Mouse (Mus musculus) liver, postnatal 0 days (tissue): ENCODE measurements at regions not wholly inside any gene's neighbourhood (a gene's known extent, or its start where the extent isn't known, plus 50 kb on each side); places are given as distances from the start of the nearest gene placed in this dataset.

Experiments used
- ATAC-seq: fragments of 200-750 bp; cut with Nextera tagmentation; 2 replicates; pipeline ENCODE4 v1.8.0; 2017; ENCODE audit warnings: mild to moderate bottlenecking, moderate library complexity
- DNase-seq: peaks from one replicate; pipeline ENCODE4 v3.0.0-alpha.2; 2016
- H3K27ac ChIP-seq: fragments of 300-500 bp; sonication (generic); 2 replicates; pipeline ENCODE4 v1.5.1; 2014; ENCODE audit warnings: antibody characterized with exemption, moderate library complexity, mild to moderate bottlenecking, low read depth
- H3K27me3 ChIP-seq: fragments of 300-500 bp; sonication (generic); 2 replicates; pipeline ENCODE4 v1.6.1; 2014; ENCODE audit warnings: low read length, control low read depth, mixed read lengths; ENCODE audit not compliant: insufficient read depth
- H3K36me3 ChIP-seq: fragments of 300-500 bp; sonication (generic); replicated peaks from 2 replicates; pipeline ENCODE4 v1.6.1; 2014; ENCODE audit warnings: mild to moderate bottlenecking, control low read depth, low read length, moderate library complexity, mixed read lengths; ENCODE audit not compliant: insufficient read depth
- H3K4me1 ChIP-seq: fragments of 300-500 bp; sonication (generic); 2 replicates; pipeline ENCODE4 v1.6.1; 2014; ENCODE audit warnings: antibody characterized with exemption, mild to moderate bottlenecking, control low read depth; ENCODE audit not compliant: insufficient read depth
- H3K4me2 ChIP-seq: fragments of 300-500 bp; sonication (generic); 2 replicates; pipeline ENCODE4 v1.6.1; 2014; ENCODE audit warnings: low read depth, mild to moderate bottlenecking, low read length, moderate library complexity, mixed read lengths
- H3K4me3 ChIP-seq: fragments of 300-500 bp; sonication (generic); 2 replicates; pipeline ENCODE4 v1.5.1; 2014; ENCODE audit warnings: low read depth, low read length
- H3K9ac ChIP-seq: fragments of 300-500 bp; sonication (generic); replicated peaks from 2 replicates; pipeline ENCODE4 v1.6.1; 2014; ENCODE audit warnings: mild to moderate bottlenecking, moderate library complexity
- H3K9me3 ChIP-seq: fragments of 300-500 bp; sonication (generic); 2 replicates; pipeline ENCODE4 v1.6.1; 2016; ENCODE audit warnings: mild to moderate bottlenecking, control low read depth, low read length, mixed read lengths
- CTCF ChIP-seq: sonication (generic); IDR thresholded peaks from 2 replicates; pipeline ENCODE4 v1.5.1; 2016; ENCODE audit warnings: antibody characterized with exemption, low read depth
- EP300 ChIP-seq: IDR thresholded peaks from 2 replicates; pipeline ENCODE4 v1.6.1; 2016; ENCODE audit warnings: antibody characterized with exemption, low read depth, mild to moderate bottlenecking
- WGBS: fragments of 180-500 bp; shearing (Covaris S2); extraction: QIAGEN DNeasy Blood & Tissue Kit; methylation state at CpG from one replicate; pipeline ENCODE4 v1.1.7; 2014; ENCODE audit not compliant: insufficient replicate concordance; 5-methylcytosine and 5-hydroxymethylcytosine counted together

DNA sequence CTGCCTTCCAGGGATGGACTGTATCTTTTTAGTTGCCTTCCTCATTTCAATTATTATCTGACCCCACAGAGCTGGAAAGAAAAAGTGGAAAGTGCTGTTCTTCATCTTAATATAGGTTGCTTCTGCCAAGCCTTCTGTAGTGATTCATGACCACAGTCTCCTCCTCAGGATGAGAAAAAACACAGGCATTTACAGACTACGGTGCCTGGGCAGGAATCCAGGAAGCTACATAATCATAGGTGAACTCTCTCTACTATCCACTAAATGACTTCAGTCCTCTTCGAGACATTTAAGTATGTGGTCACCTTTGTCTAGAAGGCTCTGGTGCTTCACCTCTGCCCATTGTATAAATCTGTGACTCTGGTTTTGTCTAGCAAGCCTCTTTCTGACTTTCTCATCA, 124.9 kb upstream of the Ntf3 start:
- TF ChIP-seq EP300 (no peak), CTCF (no peak)
- H3K4me1 ChIP-seq, result no peaks in the 10 kb centered on the region
- H3K36me3 ChIP-seq, result no peaks in the 10 kb centered on the region
- H3K4me2 ChIP-seq, result no peak overlapping the region
- H3K4me3 ChIP-seq, result no peak overlapping the region
- ATAC-seq, result no peak
- H3K27ac ChIP-seq, result no peak overlapping the region
- 65% methylated on average over 2 of the region's 2 CpGs for WGBS
- no peaks in the 10 kb centered on the region for H3K9me3 ChIP-seq
- no peak overlapping the region for H3K9ac ChIP-seq
- no peak for DNase-seq
- H3K27me3 ChIP-seq, result no peaks in the 10 kb centered on the region

DNA sequence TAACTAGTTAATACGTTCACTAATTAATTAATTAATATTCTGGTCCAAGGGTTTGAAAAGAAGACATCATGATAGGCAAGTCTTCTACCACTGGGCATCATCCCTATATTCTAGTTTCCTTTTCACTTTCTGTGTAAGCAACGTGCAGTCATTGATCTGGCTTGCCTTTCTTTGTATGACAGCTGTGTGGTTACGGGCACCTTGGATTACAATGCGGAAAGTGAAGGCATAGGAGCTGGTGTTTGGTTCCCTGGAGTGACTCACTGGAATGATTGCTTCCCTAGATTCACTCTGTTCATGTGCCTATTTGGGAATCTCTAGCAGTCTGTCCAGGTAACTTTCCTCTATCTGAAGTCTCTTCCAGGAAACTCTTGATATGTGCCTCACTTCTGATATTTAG, 120.5 kb upstream of the Ntf3 start:
- no peaks in the 10 kb centered on the region for H3K36me3 ChIP-seq

DNA sequence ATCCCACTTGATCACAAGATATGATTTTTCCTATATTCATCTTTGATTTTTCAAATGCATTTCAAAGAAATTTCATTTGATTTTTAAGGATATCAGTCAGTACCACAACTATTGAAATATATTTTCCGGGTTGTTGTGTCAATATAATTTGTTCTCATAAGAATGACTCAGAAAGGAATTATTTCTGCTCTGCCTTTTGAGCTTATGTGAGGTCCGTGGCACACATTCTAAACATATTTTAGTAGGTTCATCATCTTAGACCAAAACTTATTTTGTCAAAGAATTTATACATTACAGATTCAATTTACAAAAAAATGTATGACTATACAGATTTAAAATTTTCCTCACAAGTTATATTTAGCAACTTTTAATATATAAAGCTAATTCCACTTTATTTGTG, 119.5 kb upstream of the Ntf3 start:
- ATAC-seq (no peak), DNase-seq (no peak)
- H3K4me3 ChIP-seq, result no peak overlapping the region
- no peaks in the 10 kb centered on the region for H3K9me3 ChIP-seq
- H3K27me3 ChIP-seq, result no peaks in the 10 kb centered on the region
- WGBS, result 65% methylated on average over 2 of the region's 2 CpGs
- no peak overlapping the region for H3K9ac ChIP-seq
- no peaks in the 10 kb centered on the region for H3K4me1 ChIP-seq
- H3K27ac ChIP-seq, result no peak overlapping the region
- no peak overlapping the region for H3K4me2 ChIP-seq
- H3K36me3 ChIP-seq, result no peaks in the 10 kb centered on the region
- TF ChIP-seq EP300, result no peak
- no peak for TF ChIP-seq CTCF

More for the DNA sequence above, 120.5 kb upstream of the Ntf3 start:
- H3K9ac ChIP-seq, result no peak overlapping the region
- ATAC-seq (no peak), DNase-seq (no peak)
- H3K27me3 ChIP-seq, result no peaks in the 10 kb centered on the region
- H3K4me2 ChIP-seq, result no peak overlapping the region
- no peaks in the 10 kb centered on the region for H3K4me1 ChIP-seq
- WGBS, result 67% methylated on average over 4 of the region's 4 CpGs
- H3K4me3 ChIP-seq, result no peak overlapping the region
- no peaks in the 10 kb centered on the region for H3K9me3 ChIP-seq
- no peak overlapping the region for H3K27ac ChIP-seq
- no peak for TF ChIP-seq EP300

DNA sequence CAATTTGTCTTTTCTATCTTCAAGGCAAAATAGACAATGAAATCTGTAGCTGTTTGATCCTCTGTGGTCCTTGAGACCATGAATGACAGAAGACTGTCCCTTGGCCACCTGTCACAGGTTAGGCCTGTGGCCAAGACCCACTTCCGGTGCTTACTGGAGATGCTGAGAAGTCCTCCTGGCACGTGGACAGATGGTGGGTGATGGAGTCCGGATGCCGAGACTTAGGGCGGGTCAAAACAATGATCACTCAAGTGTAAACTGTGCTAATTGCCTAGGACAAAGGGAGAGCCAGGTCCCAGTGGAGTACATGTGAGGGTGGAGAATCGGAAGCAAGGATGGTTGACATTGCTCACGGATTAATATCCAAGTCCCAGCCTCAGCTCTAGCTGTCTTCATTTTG, 117.7 kb upstream of the Ntf3 start:
- H3K27ac ChIP-seq, result no peak overlapping the region
- no peak overlapping the region for H3K9ac ChIP-seq
- no peak overlapping the region for H3K4me3 ChIP-seq
- ATAC-seq (no peak), DNase-seq (no peak)
- H3K36me3 ChIP-seq, result no peaks in the 10 kb centered on the region
- no peak overlapping the region for H3K4me2 ChIP-seq
- WGBS, result 79% methylated on average over 7 of the region's 7 CpGs
- H3K4me1 ChIP-seq, result no peaks in the 10 kb centered on the region
- no peaks in the 10 kb centered on the region for H3K9me3 ChIP-seq
- no peaks in the 10 kb centered on the region for H3K27me3 ChIP-seq
- no peak for TF ChIP-seq EP300
- no peak for TF ChIP-seq CTCF

DNA sequence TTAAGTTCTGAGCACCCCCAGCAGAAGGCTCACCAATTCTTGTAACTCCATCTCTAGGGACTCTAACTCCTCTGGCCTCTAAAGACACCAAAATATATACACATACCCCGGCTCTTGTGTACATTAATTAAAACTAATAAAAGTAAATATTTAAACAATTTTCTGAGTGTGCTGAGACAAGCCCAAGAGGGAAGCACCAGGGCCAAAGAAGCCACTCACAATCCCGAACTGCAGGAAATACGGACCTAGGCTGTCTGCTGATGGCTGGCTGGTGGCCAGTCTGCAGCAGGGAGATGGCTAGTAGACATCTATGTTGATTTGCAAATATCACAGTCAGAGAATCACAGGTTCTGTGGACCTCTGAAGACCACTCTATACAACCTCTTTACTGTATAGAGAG, 113.6 kb upstream of the Ntf3 start:
- WGBS, result 70% methylated on average over 3 of the region's 3 CpGs
- Histone ChIP-seq H3K27me3 (no peaks in the 10 kb centered on the region), H3K4me1 (no peaks in the 10 kb centered on the region), H3K27ac (no peak overlapping the region), H3K9me3 (no peaks in the 10 kb centered on the region), H3K9ac (no peak overlapping the region), H3K4me2 (no peak overlapping the region), H3K4me3 (no peak overlapping the region), H3K36me3 (no peaks in the 10 kb centered on the region)
- DNase-seq, result no peak
- no peak for TF ChIP-seq CTCF
- TF ChIP-seq EP300, result no peak
- ATAC-seq, result no peak

DNA sequence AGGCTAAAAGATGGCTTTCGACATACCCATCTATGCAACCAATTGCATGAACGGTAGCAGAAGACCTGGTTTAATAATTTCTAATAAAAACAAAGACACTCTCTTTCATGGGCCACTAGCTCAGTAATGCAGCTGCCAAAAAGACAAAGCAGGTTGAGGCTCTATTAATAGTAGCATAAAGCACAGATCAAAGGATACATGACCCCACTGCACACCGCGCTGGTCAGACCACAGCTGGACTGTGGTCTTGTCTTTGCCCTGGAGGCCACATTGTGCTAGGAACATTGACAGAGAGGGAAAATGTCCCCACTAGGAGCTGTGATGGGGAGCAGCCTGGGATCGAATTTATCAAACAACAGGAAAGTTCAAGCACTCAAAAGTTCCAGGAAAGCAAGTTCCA, 79.3 kb upstream of the Ntf3 start:
- TF ChIP-seq EP300 (no peak), CTCF (no peak)
- Histone ChIP-seq H3K9ac (no peak overlapping the region), H3K27me3 (no peaks in the 10 kb centered on the region), H3K27ac (no peak overlapping the region), H3K9me3 (no peaks in the 10 kb centered on the region), H3K4me3 (no peak overlapping the region), H3K4me1 (no peaks in the 10 kb centered on the region), H3K4me2 (no peak overlapping the region), H3K36me3 (no peaks in the 10 kb centered on the region)
- DNase-seq (no peak), ATAC-seq (no peak)
- 81% methylated on average over 5 of the region's 5 CpGs for WGBS

DNA sequence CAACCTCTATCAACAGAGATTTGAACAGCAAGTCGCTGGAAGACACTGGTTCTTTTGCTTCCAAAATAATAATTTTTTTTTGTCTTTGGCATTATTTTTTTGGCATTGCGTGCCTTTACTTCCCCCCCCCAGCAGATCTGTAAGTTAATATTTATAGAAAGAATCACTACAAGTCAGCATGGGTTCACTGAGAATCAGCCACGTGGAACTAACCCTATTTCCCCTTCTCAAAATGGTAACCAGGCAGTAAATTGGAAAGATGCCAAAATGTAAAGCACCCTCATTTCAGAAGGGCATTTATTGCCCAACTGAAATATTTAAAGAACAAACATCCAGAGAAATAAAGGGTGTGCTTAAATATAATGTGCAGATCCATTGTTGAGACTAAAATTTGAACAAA, 78.7 kb upstream of the Ntf3 start:
- Histone ChIP-seq H3K4me1 (no peaks in the 10 kb centered on the region), H3K9me3 (no peaks in the 10 kb centered on the region), H3K4me2 (no peak overlapping the region), H3K36me3 (no peaks in the 10 kb centered on the region), H3K27ac (no peak overlapping the region), H3K27me3 (no peaks in the 10 kb centered on the region), H3K9ac (no peak overlapping the region), H3K4me3 (no peak overlapping the region)
- 58% methylated on average over 3 of the region's 3 CpGs for WGBS
- ATAC-seq (no peak), DNase-seq (no peak)
- TF ChIP-seq CTCF (no peak), EP300 (no peak)
